Mouse (Mus musculus): Measurements from ENCODE around the gene Ano1. TPM values are rescaled to one million over a fixed set of nuclear protein-coding genes. Genes with fewer than 3 reads are reported as not detected.

The Ano1 gene
- polyA plus RNA-seq (2016; fragmentation: Nextera tagmentation; extraction: Ambion mirVana): 17.1 and 27.4 TPM in 2 replicates

GRCm38 (mm10) chr7:144751833-144752232 lies at the start of gene Ano1:
Gene Ano1, minus strand, starts transcription at chr7:144751974.
- Histone ChIP-seq H3K27ac (no peak within 1 kb of the TSS), H3K9ac (no peak within 1 kb of the TSS), H3K27me3 (no peaks in the 10 kb centered on the region), H3K4me2 (no peak within 1 kb of the TSS), H3K9me3 (no peaks in the 10 kb centered on the region), H3K4me3 (replicated peaks) (no peak within 1 kb of the TSS), H3K4me1 (0 out of 2 replicates have a peak, but pooled peaks cover 2% of the 10 kb centered on the region), H3K36me3 (replicated peaks) (no peaks in the 10 kb centered on the region)
- 88% methylated on average over 9 of the region's 9 CpGs for WGBS
- ATAC-seq (ENCODE audit: low FRiP score): no peak

DNA sequence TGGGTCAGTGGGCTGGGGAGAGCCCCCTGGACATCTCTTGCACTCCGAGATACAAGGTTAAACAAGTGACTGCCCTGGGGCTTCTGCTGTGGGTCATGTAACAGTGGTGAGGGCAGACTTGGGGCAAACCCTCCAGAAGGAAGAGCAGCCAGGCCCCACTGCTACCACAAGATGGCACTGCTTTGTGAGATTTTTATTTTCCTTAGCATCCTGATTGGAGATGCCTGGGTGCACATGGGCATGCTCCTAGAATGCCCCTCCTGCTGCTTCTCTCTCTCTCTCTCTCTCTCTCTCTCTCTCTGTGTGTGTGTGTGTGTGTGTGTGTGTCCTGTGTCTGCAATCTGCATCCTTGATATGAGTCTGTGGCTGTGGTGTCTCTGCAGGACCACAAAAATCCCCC lies 46.7 kb upstream of the Ano1 start:
- peaks cover 47% of the 10 kb centered on the region for H3K27me3 ChIP-seq
- ATAC-seq (ENCODE audit: low FRiP score): 0 out of 2 replicates have a peak, but pooled peaks have one; percentile 36

DNA sequence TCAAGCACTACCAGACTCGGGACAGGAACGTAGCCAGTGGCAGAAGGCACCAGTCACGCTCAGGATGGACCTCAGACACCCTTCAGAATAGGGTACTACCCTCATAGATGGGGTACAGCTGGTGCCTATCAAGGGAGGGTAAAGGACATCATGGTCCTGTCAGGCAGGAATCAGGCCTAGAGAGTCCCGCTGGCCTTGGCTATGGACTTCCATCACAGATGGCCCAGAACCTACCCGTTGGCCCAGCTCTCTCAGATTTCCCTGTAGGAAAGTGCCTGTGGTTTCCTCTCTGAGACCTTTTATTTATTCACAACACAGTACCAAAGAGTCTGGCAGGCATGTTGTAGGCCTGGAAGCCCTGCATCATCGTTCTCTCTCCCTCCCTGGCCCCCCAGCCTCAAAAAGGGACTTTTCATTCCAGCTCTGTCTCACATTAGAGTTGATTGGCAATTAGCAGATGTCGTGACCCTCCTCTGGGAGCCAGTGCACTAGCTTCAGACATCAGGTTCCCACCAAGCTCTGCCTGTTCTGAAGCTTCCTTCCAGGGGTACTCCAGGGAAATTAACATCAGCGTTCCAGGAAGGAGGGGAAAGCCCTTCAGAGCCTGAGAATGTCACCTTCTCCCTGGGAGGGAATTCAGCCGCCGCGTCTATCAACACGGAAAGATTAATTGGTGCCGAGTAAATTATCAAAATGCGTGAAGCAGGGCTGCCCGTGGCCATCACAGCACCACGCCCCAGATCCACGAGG lies 45.4 kb upstream of the Ano1 start:
- 55% methylated on average over 17 of the region's 17 CpGs for WGBS
- no peaks in the 10 kb centered on the region for H3K9me3 ChIP-seq
- no peak for ATAC-seq (ENCODE audit: low FRiP score)
- peaks cover 7% of the 10 kb centered on the region for H3K4me1 ChIP-seq
- H3K4me2 ChIP-seq: no peak overlapping the region
- H3K36me3 ChIP-seq (replicated peaks): no peaks in the 10 kb centered on the region
- H3K27me3 ChIP-seq: peaks cover 41% of the 10 kb centered on the region
- no peak overlapping the region for H3K4me3 ChIP-seq (replicated peaks)
- 0 out of 2 replicates have a peak overlapping the region, but pooled peaks have one; percentile 14 for H3K27ac ChIP-seq
- no peak overlapping the region for H3K9ac ChIP-seq

More for the DNA sequence above, 46.7 kb upstream of the Ano1 start:
- Histone ChIP-seq H3K9ac (no peak overlapping the region), H3K4me3 (replicated peaks) (no peak overlapping the region), H3K4me2 (no peak overlapping the region), H3K27ac (no peak overlapping the region), H3K4me1 (peaks cover 7% of the 10 kb centered on the region), H3K9me3 (no peaks in the 10 kb centered on the region), H3K36me3 (replicated peaks) (no peaks in the 10 kb centered on the region)
- WGBS: 42% methylated on average over 1 of the region's 1 CpGs

DNA sequence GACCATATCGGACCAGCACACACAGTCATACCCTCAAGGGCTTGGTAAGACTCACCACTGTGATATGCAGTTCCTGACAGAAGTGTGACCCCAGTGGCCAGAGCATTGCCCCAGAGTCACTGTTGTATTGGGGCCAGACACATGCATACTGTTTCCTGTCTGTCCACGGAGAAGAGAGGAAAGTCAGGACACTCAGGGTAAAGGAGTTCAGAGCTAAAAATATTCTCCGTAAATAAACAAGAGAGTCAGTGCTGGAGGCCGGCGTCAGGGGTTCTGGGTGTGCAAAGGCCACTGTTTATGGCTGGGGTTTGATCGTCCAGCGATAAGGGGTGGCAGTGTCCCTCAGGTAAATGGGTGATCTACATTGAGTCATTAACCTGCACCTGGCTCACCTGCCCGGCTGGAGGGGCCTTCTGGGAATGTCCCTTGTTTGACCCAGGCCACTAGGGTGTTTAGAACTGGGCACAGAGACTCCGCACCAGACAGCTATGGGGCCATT lies 44.3 kb upstream of the Ano1 start:
- peaks cover 33% of the 10 kb centered on the region for H3K27me3 ChIP-seq
- H3K9ac ChIP-seq: no peak overlapping the region
- H3K4me2 ChIP-seq: no peak overlapping the region
- H3K9me3 ChIP-seq: no peaks in the 10 kb centered on the region
- peaks cover 7% of the 10 kb centered on the region for H3K4me1 ChIP-seq
- no peak overlapping the region for H3K27ac ChIP-seq
- no peak overlapping the region for H3K4me3 ChIP-seq (replicated peaks)
- ATAC-seq (ENCODE audit: low FRiP score): no peak
- 86% methylated on average over 9 of the region's 9 CpGs for WGBS
- no peaks in the 10 kb centered on the region for H3K36me3 ChIP-seq (replicated peaks)

- Histone ChIP-seq H3K27me3 (peaks cover 34% of the 10 kb centered on the region; the same call in 1 of the 2 replicates), H3K9ac (no peak overlapping the region), H3K4me3 (replicated peaks) (no peak overlapping the region), H3K36me3 (replicated peaks) (no peaks in the 10 kb centered on the region), H3K4me2 (no peak overlapping the region), H3K4me1 (peaks cover 7% of the 10 kb centered on the region), H3K9me3 (no peaks in the 10 kb centered on the region), H3K27ac (no peak overlapping the region)
- ATAC-seq (ENCODE audit: low FRiP score): no peak
- WGBS: 89% methylated on average over 10 of the region's 10 CpGs
Observed at GRCm38 (mm10) chr7:144793296-144793695, 41.5 kb upstream of the Ano1 start.

DNA sequence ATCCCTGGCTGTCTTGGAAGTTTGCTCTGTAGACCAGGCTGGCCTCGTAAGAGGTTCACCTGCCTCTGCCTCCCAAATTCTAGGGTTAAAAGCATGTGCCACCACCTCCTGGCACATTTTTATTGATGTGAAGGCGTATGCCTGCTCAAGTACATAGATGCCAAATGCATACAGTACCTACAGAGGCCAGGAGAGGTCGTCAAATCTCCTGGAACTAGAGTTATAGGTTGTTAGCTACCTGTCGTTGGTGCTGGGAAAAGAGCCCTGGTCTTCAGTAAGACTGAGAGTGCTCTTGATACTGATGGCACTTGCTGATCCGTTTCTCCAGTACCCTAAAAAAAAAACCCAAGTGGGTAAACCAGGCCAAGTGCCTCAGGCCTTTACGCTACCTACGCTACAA lies 39.7 kb upstream of the Ano1 start:
- Histone ChIP-seq H3K4me2 (no peak overlapping the region), H3K9ac (no peak overlapping the region), H3K27me3 (peaks cover 23% of the 10 kb centered on the region; the same call in 1 of the 2 replicates), H3K4me3 (replicated peaks) (no peak overlapping the region), H3K4me1 (no peaks in the 10 kb centered on the region), H3K9me3 (no peaks in the 10 kb centered on the region), H3K36me3 (replicated peaks) (no peaks in the 10 kb centered on the region), H3K27ac (no peak overlapping the region)
- no peak for ATAC-seq (ENCODE audit: low FRiP score)
- WGBS: 91% methylated on average over 7 of the region's 7 CpGs

- Histone ChIP-seq H3K9ac (no peak overlapping the region; the same call in 1 of the 2 replicates), H3K27ac (no peak overlapping the region), H3K4me2 (peak overlapping the region; percentile 50), H3K4me3 (replicated peaks) (peak overlapping the region; percentile 31), H3K4me1 (no peaks in the 10 kb centered on the region), H3K27me3 (peaks cover 26% of the 10 kb centered on the region; the same call in 1 of the 2 replicates), H3K9me3 (no peaks in the 10 kb centered on the region), H3K36me3 (replicated peaks) (no peaks in the 10 kb centered on the region)
- 44% methylated on average over 36 of the region's 36 CpGs for WGBS
- ATAC-seq (ENCODE audit: low FRiP score): 0 out of 2 replicates have a peak, but pooled peaks have one; percentile 17
Observed at GRCm38 (mm10) chr7:144789601-144790556, 38.1 kb upstream of the Ano1 start.

GRCm38 (mm10) chr7:144788631-144789030 lies 36.9 kb upstream of the Ano1 start:
- H3K27ac ChIP-seq: no peak overlapping the region
- WGBS: 72% methylated on average over 4 of the region's 4 CpGs
- H3K4me3 ChIP-seq (replicated peaks): no peak overlapping the region
- no peak overlapping the region for H3K4me2 ChIP-seq
- H3K27me3 ChIP-seq: peaks cover 22% of the 10 kb centered on the region; the same call in 1 of the 2 replicates
- H3K9me3 ChIP-seq: no peaks in the 10 kb centered on the region
- no peaks in the 10 kb centered on the region for H3K36me3 ChIP-seq (replicated peaks)
- no peaks in the 10 kb centered on the region for H3K4me1 ChIP-seq
- ATAC-seq (ENCODE audit: low FRiP score): no peak
- H3K9ac ChIP-seq: no peak overlapping the region

DNA sequence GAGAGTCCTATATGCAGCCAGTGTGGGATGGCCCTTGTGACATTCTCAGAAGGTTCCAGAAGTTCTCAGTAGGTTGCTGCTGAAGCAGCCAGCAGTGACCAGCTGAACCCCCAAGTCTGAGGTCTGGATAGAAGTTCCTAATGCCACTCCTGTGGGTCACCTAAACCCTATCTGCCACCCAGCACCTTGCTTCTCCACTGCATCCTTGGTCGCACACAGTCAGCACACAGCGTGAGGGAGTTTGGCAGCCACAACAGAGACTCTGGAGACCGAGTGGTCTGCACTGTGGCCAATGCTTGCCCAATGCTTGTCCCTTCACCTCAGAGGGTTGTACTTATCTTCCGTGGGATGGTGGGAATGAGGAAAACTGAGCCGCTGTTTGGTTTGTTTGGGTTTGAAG lies 35.7 kb upstream of the Ano1 start:
- ATAC-seq (ENCODE audit: low FRiP score): no peak
- no peaks in the 10 kb centered on the region for H3K36me3 ChIP-seq (replicated peaks)
- no peak overlapping the region for H3K9ac ChIP-seq
- WGBS: 88% methylated on average over 5 of the region's 5 CpGs
- peaks cover 22% of the 10 kb centered on the region; the same call in 1 of the 2 replicates for H3K27me3 ChIP-seq
- no peak overlapping the region for H3K4me3 ChIP-seq (replicated peaks)
- H3K4me1 ChIP-seq: no peaks in the 10 kb centered on the region
- no peaks in the 10 kb centered on the region for H3K9me3 ChIP-seq
- no peak overlapping the region for H3K4me2 ChIP-seq
- no peak overlapping the region for H3K27ac ChIP-seq

- Histone ChIP-seq H3K36me3 (replicated peaks) (no peaks in the 10 kb centered on the region), H3K4me3 (replicated peaks) (no peak overlapping the region), H3K9me3 (no peaks in the 10 kb centered on the region), H3K4me1 (no peaks in the 10 kb centered on the region), H3K27me3 (peaks cover 22% of the 10 kb centered on the region; the same call in 1 of the 2 replicates), H3K4me2 (no peak overlapping the region), H3K9ac (no peak overlapping the region), H3K27ac (no peak overlapping the region)
- WGBS: 76% methylated on average over 3 of the region's 3 CpGs
- no peak for ATAC-seq (ENCODE audit: low FRiP score)
Observed at GRCm38 (mm10) chr7:144786571-144786970, 34.8 kb upstream of the Ano1 start.

- Histone ChIP-seq H3K27ac (no peak overlapping the region), H3K36me3 (replicated peaks) (no peaks in the 10 kb centered on the region), H3K9me3 (no peaks in the 10 kb centered on the region), H3K4me2 (no peak overlapping the region), H3K9ac (no peak overlapping the region), H3K27me3 (peaks cover 20% of the 10 kb centered on the region), H3K4me1 (no peaks in the 10 kb centered on the region), H3K4me3 (replicated peaks) (no peak overlapping the region)
- WGBS: 76% methylated on average over 4 of the region's 4 CpGs
- no peak for ATAC-seq (ENCODE audit: low FRiP score)
Observed at GRCm38 (mm10) chr7:144784176-144784575, 32.4 kb upstream of the Ano1 start.

GRCm38 (mm10) chr7:144782402-144782801 lies 30.6 kb upstream of the Ano1 start:
- Histone ChIP-seq H3K27me3 (peaks cover 20% of the 10 kb centered on the region), H3K36me3 (replicated peaks) (no peaks in the 10 kb centered on the region), H3K4me3 (replicated peaks) (no peak overlapping the region), H3K27ac (no peak overlapping the region), H3K9me3 (no peaks in the 10 kb centered on the region), H3K4me2 (no peak overlapping the region), H3K9ac (no peak overlapping the region), H3K4me1 (no peaks in the 10 kb centered on the region)
- 82% methylated on average over 1 of the region's 1 CpGs for WGBS
- no peak for ATAC-seq (ENCODE audit: low FRiP score)
